Mouse (Mus musculus) spleen, postnatal 10 days (tissue): ENCODE data around the gene Slc6a11.

Source experiments
- DNase-seq, 2 experiments: peaks; one replicate each; pipeline ENCODE4 v3.0.0; 2021 to 2022; ENCODE audit warnings: low spot score in 2 of 2

Slc6a11 gene

GRCm38 (mm10) chr6:114178141-114178540 is 47.1 kb downstream of the Slc6a11 start:
- no peak for DNase-seq

GRCm38 (mm10) chr6:114182366-114183179 is 51.5 kb downstream of the Slc6a11 start:
- DNase-seq = no peak

- DNase-seq = no peak
These were observed 56.1 kb downstream of the Slc6a11 start for GRCm38 (mm10) chr6:114187121-114187520.

DNA sequence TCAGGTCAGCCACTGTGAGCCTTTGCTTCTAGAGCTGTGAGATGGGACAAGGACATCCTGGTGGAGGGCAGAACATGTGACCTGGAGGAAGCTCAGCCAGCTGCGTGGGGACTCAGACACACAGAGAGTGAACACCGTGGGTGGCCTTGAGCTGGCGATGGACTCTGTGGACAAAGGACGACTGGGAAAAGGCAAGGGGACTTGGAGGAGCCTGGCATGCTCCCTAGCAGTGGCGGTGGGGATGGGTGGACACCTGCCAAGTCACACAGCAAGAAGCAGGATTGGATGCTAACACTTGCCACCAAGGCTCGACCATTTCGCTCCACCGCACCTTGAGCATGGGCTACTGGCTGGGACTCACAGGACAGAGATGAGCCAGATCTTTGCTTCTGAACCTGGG is 57.8 kb downstream of the Slc6a11 start:
- no peak for DNase-seq

DNA sequence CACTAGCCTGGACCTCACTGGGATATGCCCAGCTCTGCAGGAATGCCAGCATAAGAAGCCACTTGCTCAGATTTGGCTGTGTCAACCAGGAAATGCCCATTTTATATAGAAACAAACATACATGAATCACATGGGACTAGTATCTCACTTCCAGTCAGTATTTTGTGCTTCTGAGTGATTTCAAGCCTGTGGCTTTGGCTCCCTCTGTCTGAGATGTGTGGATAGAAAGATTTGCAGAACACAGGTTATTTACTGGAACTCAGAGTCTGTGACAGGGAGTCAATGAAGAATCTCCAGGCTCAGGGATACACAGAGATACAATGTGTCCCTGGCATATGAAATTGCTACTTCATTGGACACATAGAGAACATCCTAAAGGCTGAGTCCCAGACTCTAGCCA is 65.0 kb downstream of the Slc6a11 start:
- no peak for DNase-seq

DNA sequence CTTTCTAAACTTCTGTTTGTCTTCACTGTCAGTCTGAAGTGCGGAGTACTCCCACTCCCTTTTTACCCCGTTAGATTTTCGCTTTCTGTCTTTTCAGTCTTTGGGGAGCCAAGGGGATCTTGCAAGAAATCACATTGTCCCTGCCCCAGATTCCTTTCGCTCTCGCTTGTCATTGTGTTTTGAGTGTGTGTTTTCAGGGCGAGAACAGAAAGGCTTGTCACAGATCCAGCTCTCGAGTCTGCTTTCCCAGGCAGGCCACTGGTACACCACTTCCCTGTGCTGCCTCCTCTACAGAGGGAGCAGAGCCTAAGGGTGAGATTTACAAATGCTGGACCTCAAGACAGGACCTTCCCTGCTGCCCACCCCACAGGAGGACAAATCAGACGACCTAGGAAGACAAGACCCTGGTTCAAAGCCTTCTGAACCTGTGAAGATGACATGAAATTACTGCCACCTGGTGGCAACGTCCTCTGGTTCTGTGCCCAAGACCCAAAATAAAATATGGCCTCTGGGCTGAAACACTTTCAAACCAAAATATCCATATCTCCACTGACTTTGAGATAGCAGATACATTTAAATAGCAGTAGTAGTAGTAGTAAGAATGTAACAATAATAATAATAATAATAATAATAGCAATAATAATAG is 68.3 kb downstream of the Slc6a11 start:
- DNase-seq = no peak

GRCm38 (mm10) chr6:114204557-114204956 is 73.5 kb downstream of the Slc6a11 start:
- DNase-seq = no peak

- DNase-seq = no peak
These were observed 77.3 kb downstream of the Slc6a11 start for GRCm38 (mm10) chr6:114208296-114208695.

DNA sequence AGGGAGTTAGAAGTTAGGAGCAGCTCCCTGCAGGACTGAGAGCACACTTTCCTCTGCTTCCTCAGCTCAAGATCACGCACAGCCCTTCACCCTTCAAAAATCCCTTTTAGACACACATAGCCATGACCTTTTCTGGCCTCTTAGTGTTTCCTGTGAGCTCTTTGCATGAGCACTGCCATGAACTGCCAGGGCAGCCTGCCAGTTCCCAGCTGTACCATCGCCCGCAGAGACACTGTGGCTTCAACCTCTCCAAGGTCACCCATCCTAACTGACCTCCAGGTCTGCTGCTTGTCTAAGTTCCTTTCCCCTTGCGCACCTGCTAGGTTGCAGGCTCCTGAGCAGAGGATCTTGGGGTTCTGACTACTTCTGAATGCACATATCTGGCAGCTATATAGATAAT is 83.4 kb downstream of the Slc6a11 start:
- no peak for DNase-seq

- no peak for DNase-seq
These were observed 85.8 kb downstream of the Slc6a11 start for GRCm38 (mm10) chr6:114216741-114217414.

DNA sequence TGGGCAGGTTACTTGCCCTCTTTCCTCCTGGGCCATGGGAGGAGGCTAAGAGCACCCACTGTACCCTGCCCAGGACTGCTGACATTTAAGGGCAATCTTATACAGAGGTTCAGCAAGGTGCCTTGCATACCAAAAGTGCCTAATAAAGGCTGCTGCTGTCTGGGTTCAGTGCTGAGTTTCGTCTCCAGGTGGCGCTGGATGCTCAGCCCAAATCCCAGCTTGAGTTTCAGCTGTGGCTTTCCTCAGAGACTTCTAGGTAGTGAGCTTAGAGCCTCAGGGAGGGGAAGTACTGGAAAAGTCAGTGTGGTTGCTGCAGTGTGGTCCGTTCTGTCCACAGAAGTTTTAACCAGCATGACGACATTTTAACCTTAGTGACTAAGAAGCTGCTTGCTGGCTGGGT is 93.4 kb downstream of the Slc6a11 start:
- no peak for DNase-seq

- no peak for DNase-seq
These were observed 96.3 kb downstream of the Slc6a11 start for GRCm38 (mm10) chr6:114227378-114227777.

GRCm38 (mm10) chr6:114228196-114228595 is 97.2 kb downstream of the Slc6a11 start:
- no peak for DNase-seq

DNA sequence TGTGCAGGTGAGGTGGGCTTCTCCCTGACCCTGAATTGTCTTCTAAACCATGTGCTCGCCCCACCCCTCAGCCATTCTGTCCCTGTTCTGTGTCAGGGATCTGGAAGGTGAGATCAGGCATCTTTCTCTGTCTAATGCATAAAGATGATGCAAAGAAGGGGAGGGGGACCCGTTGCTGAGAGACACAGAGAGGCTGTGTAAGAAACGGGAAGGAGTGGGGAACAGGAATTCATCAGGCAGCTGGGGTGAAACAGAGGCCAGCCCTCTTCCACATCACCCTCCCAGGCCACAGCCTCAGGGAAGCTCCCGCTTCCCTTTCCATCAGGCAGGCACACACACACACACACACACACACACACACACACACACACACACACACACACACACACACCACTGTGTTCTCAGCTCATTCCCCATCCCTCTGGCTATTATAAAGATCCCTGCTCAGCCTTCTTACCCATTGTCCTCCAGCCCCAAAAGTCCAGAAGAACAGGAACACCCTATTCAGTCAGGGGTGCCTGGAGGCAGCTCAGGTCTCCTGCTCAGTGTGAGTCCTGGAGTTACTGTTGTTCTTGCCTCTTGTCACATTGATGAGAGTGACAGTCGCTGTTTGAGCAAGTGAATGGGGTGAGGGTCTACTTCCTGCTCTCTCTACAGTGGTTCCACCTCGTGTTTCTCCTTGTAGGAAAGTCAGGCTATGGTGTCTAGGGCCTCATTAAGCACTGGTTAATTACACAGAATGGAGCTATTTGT is 108.0 kb downstream of the Slc6a11 start:
- no peak for DNase-seq

- DNase-seq = no peak
These were observed 114.6 kb downstream of the Slc6a11 start for GRCm38 (mm10) chr6:114245665-114246064.

- DNase-seq = peak; percentile 47 to 73
These were observed 119.3 kb downstream of the Slc6a11 start for GRCm38 (mm10) chr6:114250311-114250710.

DNA sequence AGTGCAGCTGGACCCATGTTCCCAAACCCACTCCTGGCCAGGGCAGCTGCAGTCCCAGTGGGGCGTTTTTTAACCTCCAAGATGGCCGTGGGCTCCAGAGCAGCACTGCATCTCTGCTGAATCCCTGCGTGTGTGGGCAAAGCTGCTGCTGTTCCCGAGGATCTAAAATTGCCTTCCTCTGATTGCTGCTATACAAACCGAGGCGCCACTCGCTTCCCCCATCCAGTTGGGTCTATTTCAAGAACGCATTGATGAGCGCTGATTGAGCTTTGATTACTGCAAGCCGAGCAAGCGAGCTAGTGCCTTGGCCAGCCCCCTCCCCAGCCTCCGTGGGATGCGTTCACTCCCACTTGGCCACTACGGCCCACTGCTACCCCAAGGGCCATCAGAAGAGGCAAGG is 123.9 kb downstream of the Slc6a11 start:
- DNase-seq = no peak

- no peak for DNase-seq
These were observed 126.8 kb downstream of the Slc6a11 start for GRCm38 (mm10) chr6:114257762-114258361.

GRCm38 (mm10) chr6:114258661-114259193 is 127.7 kb downstream of the Slc6a11 start:
- DNase-seq = no peak

GRCm38 (mm10) chr6:114261609-114262008 is 130.6 kb downstream of the Slc6a11 start:
- no peak for DNase-seq

GRCm38 (mm10) chr6:114264010-114264409 is 133.0 kb downstream of the Slc6a11 start:
- DNase-seq = no peak
